Mouse (Mus musculus): ENCODE measurements at regions not wholly inside any gene's neighbourhood (a gene's known extent, or its start where the extent isn't known, plus 50 kb on each side); places are given as distances from the start of the nearest gene placed in this dataset.

- DNase-seq (ENCODE audit: low read depth, low spot score), result no peak
Measured at GRCm38 (mm10) chr1:43247609-43248008, 50.8 kb upstream of the Fhl2 start.

- DNase-seq (ENCODE audit: low read depth, low spot score), result no peak
Measured at GRCm38 (mm10) chr1:43250281-43250680, 53.5 kb upstream of the Fhl2 start.

DNA sequence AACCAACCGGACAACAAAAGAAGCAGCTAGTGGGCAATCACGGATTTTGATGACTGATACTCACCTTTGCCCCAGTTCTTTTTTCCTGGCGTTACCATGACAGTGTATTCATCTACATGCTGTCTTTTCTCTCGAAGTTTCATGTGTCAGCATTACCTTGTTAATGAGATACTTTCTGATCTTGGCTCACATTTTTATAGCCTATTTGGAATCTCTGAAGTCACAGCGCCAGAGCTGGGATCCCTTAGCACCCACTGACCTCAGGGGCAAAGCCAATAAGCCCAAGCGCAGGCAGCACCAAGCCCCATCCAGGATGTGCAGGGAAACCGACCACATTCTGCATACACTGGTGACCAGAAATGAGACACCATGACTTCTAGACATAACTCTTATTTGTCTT lies 54.6 kb upstream of the Fhl2 start:
- DNase-seq (ENCODE audit: low read depth, low spot score), result no peak

- DNase-seq (ENCODE audit: low read depth, low spot score), result no peak
Measured at GRCm38 (mm10) chr1:43254129-43254528, 57.3 kb upstream of the Fhl2 start.

DNA sequence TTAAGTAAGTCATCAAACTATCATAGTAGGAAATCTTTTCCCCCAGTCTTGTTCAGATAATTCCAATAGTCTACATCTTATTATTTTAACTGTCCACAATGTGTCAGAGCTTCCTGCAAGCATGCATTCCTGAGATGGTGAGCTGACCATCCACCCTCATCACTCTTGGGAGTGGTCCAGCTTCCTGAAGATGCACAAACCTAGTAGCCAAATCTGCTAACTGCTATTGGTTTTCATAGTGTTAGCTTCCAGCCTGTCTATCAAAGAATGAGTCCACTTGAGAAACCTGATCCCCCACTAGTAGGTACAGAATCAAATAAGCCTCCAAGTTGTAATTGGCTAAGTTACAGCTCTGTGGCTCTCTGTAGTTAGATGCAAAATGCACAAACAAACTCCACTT lies 59.3 kb upstream of the Fhl2 start:
- no peak for DNase-seq (ENCODE audit: low read depth, low spot score)

DNA sequence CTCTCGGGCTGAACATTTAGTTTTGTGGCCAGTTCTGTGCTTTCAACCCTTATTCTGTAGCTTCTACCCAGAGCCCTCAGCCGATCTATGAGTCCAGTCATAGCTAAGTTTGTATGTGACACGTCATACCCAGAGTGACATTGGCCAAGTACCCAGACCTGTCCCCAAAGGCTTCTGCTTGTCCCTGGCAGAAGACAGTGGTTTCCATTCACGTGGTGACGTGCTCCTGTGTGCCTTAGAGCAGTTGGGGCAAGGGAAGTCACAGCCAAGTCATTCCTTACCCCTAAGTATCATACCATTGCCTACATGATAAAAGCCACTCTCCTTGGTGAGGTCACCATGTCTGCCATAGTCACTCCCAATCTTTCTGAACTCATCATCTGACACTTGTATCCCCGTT lies 61.1 kb upstream of the Fhl2 start:
- DNase-seq (ENCODE audit: low read depth, low spot score), result no peak

DNA sequence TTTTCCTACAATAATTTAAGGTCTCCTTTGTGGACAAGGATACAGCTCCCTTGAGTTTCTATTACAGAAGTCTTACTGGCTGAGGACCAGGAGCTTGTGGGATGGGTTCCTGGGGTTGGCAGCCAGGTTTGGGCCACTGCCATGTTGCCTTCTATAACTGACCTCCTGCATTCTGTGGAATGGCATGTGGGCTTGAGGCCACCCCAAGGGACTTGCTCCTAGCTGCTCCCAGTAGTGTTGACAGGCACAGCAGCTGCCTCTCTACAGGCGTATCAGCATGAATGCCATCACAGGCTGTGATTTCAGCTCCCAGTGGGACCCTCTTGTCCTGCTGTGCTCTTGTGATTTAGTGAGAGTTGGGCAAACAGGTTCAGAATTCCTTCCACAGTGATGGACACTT lies 63.1 kb upstream of the Fhl2 start:
- no peak for DNase-seq (ENCODE audit: low read depth, low spot score)

DNA sequence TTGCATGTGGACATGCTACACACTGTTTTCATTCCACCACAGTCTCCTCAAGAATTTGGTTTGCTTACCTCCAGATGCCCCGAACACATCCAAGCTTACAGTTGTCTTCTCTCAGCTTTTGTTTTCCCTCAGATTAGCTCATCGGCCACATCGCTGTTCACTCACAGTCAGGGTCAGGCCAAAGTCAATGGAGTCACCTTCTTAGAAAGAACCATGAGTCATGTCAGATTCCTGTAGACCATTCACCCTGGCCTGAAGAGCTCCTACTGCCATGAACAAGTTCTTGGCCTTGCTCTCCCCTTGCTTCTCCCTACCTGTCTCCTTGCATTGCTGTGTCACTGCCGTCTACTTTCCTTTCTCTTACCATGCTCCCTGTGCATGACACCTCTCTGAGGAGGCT lies 63.7 kb upstream of the Fhl2 start:
- no peak for DNase-seq (ENCODE audit: low read depth, low spot score)

- DNase-seq (ENCODE audit: low read depth, low spot score), result peak; percentile 51
Measured at GRCm38 (mm10) chr1:43264407-43264889, 67.7 kb upstream of the Fhl2 start.

DNA sequence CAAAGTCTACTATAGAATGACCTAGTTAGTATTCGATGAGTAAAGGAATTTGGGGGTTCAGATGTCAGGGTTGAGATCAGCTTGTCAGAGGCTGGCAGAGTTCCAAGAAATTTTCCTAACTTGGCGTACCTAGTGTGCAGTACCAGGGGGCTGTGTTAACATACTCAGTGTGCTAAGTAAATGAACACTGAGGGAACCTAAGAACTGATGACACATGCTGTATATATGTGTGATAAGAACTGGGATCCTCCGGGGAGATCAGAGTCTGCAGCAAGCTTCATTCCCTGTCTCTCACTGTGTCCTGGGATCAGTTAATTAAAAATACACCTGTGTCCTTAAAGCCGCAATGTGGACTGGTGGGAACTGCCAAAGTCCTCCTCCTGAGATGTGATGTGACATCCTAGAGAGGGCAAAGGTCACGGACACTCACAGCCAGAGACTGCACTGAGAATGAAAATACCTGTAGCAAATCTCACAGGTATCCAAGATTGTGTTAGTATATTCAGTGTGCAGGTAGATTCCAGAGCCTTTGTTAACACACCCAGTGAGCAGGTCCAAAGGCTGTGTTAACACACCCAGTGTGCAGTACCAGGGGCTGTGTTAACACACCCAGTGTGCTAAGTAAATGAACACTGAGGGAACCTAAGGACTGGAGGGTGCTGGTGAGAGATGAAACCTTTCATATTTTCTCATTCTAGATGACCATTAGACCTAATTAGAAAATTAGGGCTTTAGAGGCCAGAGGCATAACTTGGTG lies 69.1 kb upstream of the Fhl2 start:
- no peak for DNase-seq (ENCODE audit: low read depth, low spot score)

- DNase-seq (ENCODE audit: low read depth, low spot score), result no peak
Measured at GRCm38 (mm10) chr1:43269685-43270084, 72.9 kb upstream of the Fhl2 start.

GRCm38 (mm10) chr1:43273236-43273868 lies 76.6 kb upstream of the Fhl2 start:
- DNase-seq (ENCODE audit: low read depth, low spot score), result no peak

- DNase-seq (ENCODE audit: low read depth, low spot score), result no peak
Measured at GRCm38 (mm10) chr1:43291736-43292135, 95.0 kb upstream of the Fhl2 start.

GRCm38 (mm10) chr1:43292561-43292960 lies 95.8 kb upstream of the Fhl2 start:
- no peak for DNase-seq (ENCODE audit: low read depth, low spot score)

- DNase-seq (ENCODE audit: low read depth, low spot score), result no peak
Measured at GRCm38 (mm10) chr1:43294221-43295012, 97.6 kb upstream of the Fhl2 start.

DNA sequence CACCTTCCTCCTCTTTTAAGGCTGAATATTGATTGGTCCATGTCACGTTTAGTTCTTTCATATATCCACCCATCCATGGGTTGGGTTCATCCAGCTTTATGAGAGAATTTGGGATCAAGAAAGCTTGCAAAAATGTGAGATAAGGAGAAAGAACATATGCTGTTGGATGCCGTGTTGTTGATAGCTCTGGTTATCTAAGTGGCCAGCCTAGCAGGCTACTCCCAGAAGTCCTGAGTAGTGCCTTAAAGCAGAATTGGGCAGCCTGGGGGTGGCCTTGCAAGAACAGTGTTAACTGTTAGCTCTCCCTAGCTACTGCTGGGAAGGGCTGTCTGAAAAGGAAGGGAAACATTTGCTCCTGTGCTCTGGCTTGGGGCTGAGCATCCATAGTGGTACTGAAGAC lies 100.8 kb upstream of the Fhl2 start:
- DNase-seq (ENCODE audit: low read depth, low spot score), result no peak

DNA sequence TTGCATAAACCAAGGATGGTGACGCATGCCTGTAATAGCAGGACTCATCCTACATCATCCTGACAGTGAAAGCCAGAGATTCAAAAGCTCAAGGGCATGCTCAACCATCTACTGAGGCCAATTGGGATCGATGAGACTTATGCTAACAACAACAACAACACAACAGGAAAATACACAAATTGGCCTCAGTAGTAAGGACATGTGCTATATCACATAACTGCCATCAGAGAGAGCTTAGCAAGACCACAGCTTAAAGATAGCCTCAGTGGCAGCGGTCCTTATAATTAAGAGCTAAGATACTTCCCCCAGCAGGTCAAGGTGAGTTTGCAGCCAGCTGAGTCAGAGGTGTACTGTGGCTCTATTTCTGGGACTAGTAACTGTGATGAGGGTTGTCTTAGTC lies 102.0 kb upstream of the Fhl2 start:
- DNase-seq (ENCODE audit: low read depth, low spot score), result no peak

DNA sequence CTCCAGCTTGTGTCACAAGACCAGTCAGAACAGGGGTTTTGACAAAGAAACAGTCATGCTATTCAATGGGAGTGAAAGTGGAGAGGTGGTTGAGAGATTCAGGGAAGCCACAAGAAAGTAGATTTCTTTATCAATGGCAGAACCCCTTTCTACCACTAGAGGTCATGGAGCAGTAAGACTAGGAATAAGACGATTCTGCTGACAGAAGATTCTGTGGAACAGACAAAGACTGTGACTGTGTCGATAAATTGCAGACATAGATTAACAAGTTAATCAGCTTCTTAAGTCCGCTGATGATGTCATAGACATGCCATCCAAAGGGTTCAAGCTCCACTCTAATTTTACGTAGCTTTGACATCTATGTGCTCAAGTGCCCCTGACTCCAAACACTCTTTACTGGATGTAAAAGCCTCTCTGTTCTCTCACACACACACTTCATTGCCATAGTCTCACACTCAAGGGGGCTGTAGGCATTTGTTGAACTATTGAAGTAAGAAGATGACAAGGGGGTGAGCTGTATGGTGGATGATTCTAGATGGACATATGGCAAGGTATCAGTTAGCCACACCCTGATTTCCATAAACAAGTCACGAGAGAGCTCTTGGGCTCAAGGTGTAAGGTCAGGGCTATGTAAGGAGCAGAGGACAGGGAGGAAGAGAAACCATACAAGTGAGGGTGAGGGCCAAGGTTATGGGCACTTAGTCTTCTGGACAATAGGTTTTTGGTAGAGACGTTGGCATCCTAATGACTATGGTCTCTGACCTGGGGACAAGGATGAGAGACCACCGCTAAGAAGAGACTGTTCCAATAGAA lies 102.9 kb upstream of the Fhl2 start:
- peak; percentile 72 for DNase-seq (ENCODE audit: low read depth, low spot score)

- DNase-seq (ENCODE audit: low read depth, low spot score), result no peak
Measured at GRCm38 (mm10) chr1:43300676-43301075, 103.9 kb upstream of the Fhl2 start.

- DNase-seq (ENCODE audit: low read depth, low spot score), result no peak
Measured at GRCm38 (mm10) chr1:43301866-43302571, 105.2 kb upstream of the Fhl2 start.

GRCm38 (mm10) chr1:43302657-43303056 lies 105.9 kb upstream of the Fhl2 start:
- DNase-seq (ENCODE audit: low read depth, low spot score), result no peak
